Mouse (Mus musculus): ENCODE results near the gene P2ry10b. TPM values are rescaled to one million over a fixed set of nuclear protein-coding genes. Genes with fewer than 3 reads are reported as not detected.

The P2ry10b gene
- polyA plus RNA-seq, 1 experiment from 2014 or later, result 0.92 TPM

- peak overlapping the region; percentile 37 for H3K4me2 ChIP-seq (ENCODE audit: low read length)
- WGBS, result 43% methylated on average over 4 of the region's 4 CpGs
- H3K9ac ChIP-seq (ENCODE audit: low read length), result no peak overlapping the region
- H3K27ac ChIP-seq (replicated peaks in 1 of 2; ENCODE audit: control insufficient read depth in 1 of 2, insufficient read depth in 1 of 2, low read depth in 2 of 2, low read length in 2 of 2), result peak overlapping the region; percentile 72 to 77
- H3K27me3 ChIP-seq (ENCODE audit: control insufficient read depth, insufficient read depth, low read length), result no peaks in the 10 kb centered on the region
- no peak overlapping the region for H3K4me3 ChIP-seq (ENCODE audit: control insufficient read depth in 1 of 2, insufficient read depth in 1 of 2, low read depth in 1 of 2, low read length in 2 of 2)
- ATAC-seq (ENCODE audit: insufficient number of reproducible peaks, insufficient read depth, low FRiP score, low read depth), result 0 out of 2 replicates have a peak, but pooled peaks have one; percentile 50
- H3K4me1 ChIP-seq (ENCODE audit: control insufficient read depth in 2 of 2, insufficient read depth in 2 of 2, low read length in 2 of 2), result no peaks in the 10 kb centered on the region
- no peaks in the 10 kb centered on the region for H3K36me3 ChIP-seq (ENCODE audit: control insufficient read depth, insufficient read depth, low read length)
- no peaks in the 10 kb centered on the region for H3K9me3 ChIP-seq (ENCODE audit: control insufficient read depth, low read length)
Measured at GRCm38 (mm10) chrX:107150752-107151515, 2.2 kb downstream of the P2ry10b start.

DNA sequence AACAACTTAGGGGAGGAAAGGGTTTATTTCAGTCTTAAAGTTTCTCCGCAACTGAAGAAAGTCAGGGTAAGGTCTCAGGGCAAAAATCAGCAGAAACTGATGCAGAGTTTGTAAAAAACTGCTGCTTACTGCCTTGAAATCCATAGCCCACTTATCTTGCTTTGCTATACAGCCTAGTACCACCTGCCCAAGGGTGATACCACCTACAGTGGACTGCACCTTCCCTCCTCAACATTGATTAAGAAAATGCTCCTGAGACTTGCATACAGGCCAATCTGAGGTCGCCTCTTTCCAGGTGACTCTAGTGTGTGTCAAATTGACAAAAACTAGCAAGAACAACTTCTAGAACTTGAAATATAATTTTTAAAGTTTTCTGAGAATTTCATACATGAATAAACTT is 7.3 kb downstream of the P2ry10b start:
- H3K36me3 ChIP-seq (ENCODE audit: control insufficient read depth, insufficient read depth, low read length), result no peaks in the 10 kb centered on the region
- 60% methylated on average over 2 of the region's 2 CpGs for WGBS
- H3K27me3 ChIP-seq (ENCODE audit: control insufficient read depth, insufficient read depth, low read length), result no peaks in the 10 kb centered on the region
- H3K9ac ChIP-seq (ENCODE audit: low read length), result no peak overlapping the region
- no peak for ATAC-seq (ENCODE audit: insufficient number of reproducible peaks, insufficient read depth, low FRiP score, low read depth)
- H3K9me3 ChIP-seq (ENCODE audit: control insufficient read depth, low read length), result no peaks in the 10 kb centered on the region
- no peak overlapping the region for H3K27ac ChIP-seq (replicated peaks in 1 of 2; ENCODE audit: control insufficient read depth in 1 of 2, insufficient read depth in 1 of 2, low read depth in 2 of 2, low read length in 2 of 2)
- H3K4me3 ChIP-seq (ENCODE audit: control insufficient read depth in 1 of 2, insufficient read depth in 1 of 2, low read depth in 1 of 2, low read length in 2 of 2), result no peak overlapping the region
- H3K4me2 ChIP-seq (ENCODE audit: low read length), result no peak overlapping the region
- H3K4me1 ChIP-seq (ENCODE audit: control insufficient read depth in 2 of 2, insufficient read depth in 2 of 2, low read length in 2 of 2), result no peaks in the 10 kb centered on the region

DNA sequence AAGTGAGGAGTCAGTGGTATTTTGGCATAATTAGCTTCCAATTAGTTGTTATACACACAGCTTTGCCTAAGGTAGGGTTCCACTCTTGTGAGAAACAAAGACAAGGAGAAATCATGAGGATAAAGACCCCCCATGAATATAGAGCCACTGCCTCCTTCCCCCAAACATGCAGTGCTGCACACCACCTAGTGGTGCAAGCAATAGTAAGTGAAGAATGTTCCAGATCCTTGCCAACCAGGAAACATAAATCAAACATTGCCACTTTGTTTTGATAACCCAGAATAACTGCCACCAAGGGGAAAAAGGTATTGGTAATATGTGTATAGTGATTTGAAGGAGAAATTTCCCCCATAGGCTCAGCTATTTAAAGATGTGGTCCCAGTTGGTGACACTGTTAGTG is 11.8 kb downstream of the P2ry10b start:
- Histone ChIP-seq H3K9ac (ENCODE audit: low read length) (no peak overlapping the region), H3K27me3 (ENCODE audit: control insufficient read depth, insufficient read depth, low read length) (no peaks in the 10 kb centered on the region), H3K4me3 (ENCODE audit: control insufficient read depth in 1 of 2, insufficient read depth in 1 of 2, low read depth in 1 of 2, low read length in 2 of 2) (no peak overlapping the region), H3K4me2 (ENCODE audit: low read length) (no peak overlapping the region), H3K4me1 (ENCODE audit: control insufficient read depth in 2 of 2, insufficient read depth in 2 of 2, low read length in 2 of 2) (no peaks in the 10 kb centered on the region), H3K36me3 (ENCODE audit: control insufficient read depth, insufficient read depth, low read length) (no peaks in the 10 kb centered on the region), H3K27ac (replicated peaks in 1 of 2; ENCODE audit: control insufficient read depth in 1 of 2, insufficient read depth in 1 of 2, low read depth in 2 of 2, low read length in 2 of 2) (no peak overlapping the region), H3K9me3 (ENCODE audit: control insufficient read depth, low read length) (no peaks in the 10 kb centered on the region)
- no peak for ATAC-seq (ENCODE audit: insufficient number of reproducible peaks, insufficient read depth, low FRiP score, low read depth)

DNA sequence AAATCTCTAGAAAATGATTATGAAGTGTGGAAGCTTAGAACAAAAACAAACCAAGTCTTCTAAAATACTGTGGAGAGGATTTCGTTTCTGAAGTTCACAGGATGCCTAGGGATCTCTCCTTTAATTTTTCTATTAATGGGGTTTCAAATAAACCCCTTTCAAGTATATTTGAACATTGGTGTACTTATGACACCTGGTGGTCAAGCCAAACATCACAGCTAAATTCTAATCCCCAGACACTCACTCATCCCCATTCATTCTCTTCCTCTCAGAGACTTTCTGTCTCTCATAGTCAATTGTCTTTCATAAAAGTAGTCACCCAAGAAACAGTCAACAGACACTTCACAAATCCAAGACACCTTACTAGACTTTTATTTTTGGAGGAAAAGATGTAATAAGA is 19.6 kb downstream of the P2ry10b start:
- Histone ChIP-seq H3K27me3 (ENCODE audit: control insufficient read depth, insufficient read depth, low read length) (no peaks in the 10 kb centered on the region), H3K4me2 (ENCODE audit: low read length) (no peak overlapping the region), H3K36me3 (ENCODE audit: control insufficient read depth, insufficient read depth, low read length) (no peaks in the 10 kb centered on the region), H3K9me3 (ENCODE audit: control insufficient read depth, low read length) (no peaks in the 10 kb centered on the region), H3K4me1 (ENCODE audit: control insufficient read depth in 2 of 2, insufficient read depth in 2 of 2, low read length in 2 of 2) (no peaks in the 10 kb centered on the region), H3K9ac (ENCODE audit: low read length) (no peak overlapping the region), H3K27ac (replicated peaks in 1 of 2; ENCODE audit: control insufficient read depth in 1 of 2, insufficient read depth in 1 of 2, low read depth in 2 of 2, low read length in 2 of 2) (no peak overlapping the region), H3K4me3 (ENCODE audit: control insufficient read depth in 1 of 2, insufficient read depth in 1 of 2, low read depth in 1 of 2, low read length in 2 of 2) (no peak overlapping the region)
- WGBS, result 9% methylated on average over 1 of the region's 1 CpGs
- no peak for ATAC-seq (ENCODE audit: insufficient number of reproducible peaks, insufficient read depth, low FRiP score, low read depth)

- no peaks in the 10 kb centered on the region for H3K36me3 ChIP-seq (ENCODE audit: control insufficient read depth, insufficient read depth, low read length)
- H3K4me1 ChIP-seq (ENCODE audit: control insufficient read depth in 2 of 2, insufficient read depth in 2 of 2, low read length in 2 of 2), result no peaks in the 10 kb centered on the region
- no peak overlapping the region for H3K27ac ChIP-seq (replicated peaks in 1 of 2; ENCODE audit: control insufficient read depth in 1 of 2, insufficient read depth in 1 of 2, low read depth in 2 of 2, low read length in 2 of 2)
- no peak overlapping the region for H3K4me2 ChIP-seq (ENCODE audit: low read length)
- ATAC-seq (ENCODE audit: insufficient number of reproducible peaks, insufficient read depth, low FRiP score, low read depth), result no peak
- H3K27me3 ChIP-seq (ENCODE audit: control insufficient read depth, insufficient read depth, low read length), result no peaks in the 10 kb centered on the region
- H3K9me3 ChIP-seq (ENCODE audit: control insufficient read depth, low read length), result no peaks in the 10 kb centered on the region
- H3K4me3 ChIP-seq (ENCODE audit: control insufficient read depth in 1 of 2, insufficient read depth in 1 of 2, low read depth in 1 of 2, low read length in 2 of 2), result no peak overlapping the region
- H3K9ac ChIP-seq (ENCODE audit: low read length), result no peak overlapping the region
Measured at GRCm38 (mm10) chrX:107169128-107169527, 20.4 kb downstream of the P2ry10b start.

- Histone ChIP-seq H3K9ac (ENCODE audit: low read length) (no peak overlapping the region), H3K4me2 (ENCODE audit: low read length) (no peak overlapping the region), H3K27me3 (ENCODE audit: control insufficient read depth, insufficient read depth, low read length) (no peaks in the 10 kb centered on the region), H3K9me3 (ENCODE audit: control insufficient read depth, low read length) (no peaks in the 10 kb centered on the region), H3K4me3 (ENCODE audit: control insufficient read depth in 1 of 2, insufficient read depth in 1 of 2, low read depth in 1 of 2, low read length in 2 of 2) (no peak overlapping the region), H3K36me3 (ENCODE audit: control insufficient read depth, insufficient read depth, low read length) (no peaks in the 10 kb centered on the region), H3K4me1 (ENCODE audit: control insufficient read depth in 2 of 2, insufficient read depth in 2 of 2, low read length in 2 of 2) (no peaks in the 10 kb centered on the region), H3K27ac (replicated peaks in 1 of 2; ENCODE audit: control insufficient read depth in 1 of 2, insufficient read depth in 1 of 2, low read depth in 2 of 2, low read length in 2 of 2) (no peak overlapping the region)
- no peak for ATAC-seq (ENCODE audit: insufficient number of reproducible peaks, insufficient read depth, low FRiP score, low read depth)
- 65% methylated on average over 1 of the region's 1 CpGs for WGBS
Measured at GRCm38 (mm10) chrX:107178742-107179141, 30.0 kb downstream of the P2ry10b start.

GRCm38 (mm10) chrX:107217577-107218090 is 68.9 kb downstream of the P2ry10b start:
- no peak overlapping the region for H3K9ac ChIP-seq (ENCODE audit: low read length)
- ATAC-seq (ENCODE audit: insufficient number of reproducible peaks, insufficient read depth, low FRiP score, low read depth), result no peak
- no peak overlapping the region for H3K27ac ChIP-seq (replicated peaks in 1 of 2; ENCODE audit: control insufficient read depth in 1 of 2, insufficient read depth in 1 of 2, low read depth in 2 of 2, low read length in 2 of 2)
- no peak overlapping the region for H3K4me3 ChIP-seq (ENCODE audit: control insufficient read depth in 1 of 2, insufficient read depth in 1 of 2, low read depth in 1 of 2, low read length in 2 of 2)
- WGBS, result 83% methylated on average over 2 of the region's 2 CpGs
- no peaks in the 10 kb centered on the region for H3K27me3 ChIP-seq (ENCODE audit: control insufficient read depth, insufficient read depth, low read length)
- no peaks in the 10 kb centered on the region for H3K36me3 ChIP-seq (ENCODE audit: control insufficient read depth, insufficient read depth, low read length)
- H3K9me3 ChIP-seq (ENCODE audit: control insufficient read depth, low read length), result no peaks in the 10 kb centered on the region
- no peaks in the 10 kb centered on the region for H3K4me1 ChIP-seq (ENCODE audit: control insufficient read depth in 2 of 2, insufficient read depth in 2 of 2, low read length in 2 of 2)
- no peak overlapping the region for H3K4me2 ChIP-seq (ENCODE audit: low read length)
